Comparison of ENCODE assay signal across 8 mouse cellular contexts in genomic region chr6:86526961-86527740, GRCm38 (mm10). TPM values are rescaled to one million over a fixed set of nuclear protein-coding genes. Genes with fewer than 3 reads are reported as not detected.
DNase-seq lines count a peak whose midpoint lies in the region; ATAC-seq lines count a peak whose summit lies in the region.

No protein-coding gene starts in this region.

- peak overlapping the region; percentile 87 for H3K4me3 ChIP-seq in kidney, embryonic 15.5 days (replicated peaks)
- H3K4me3 ChIP-seq in lung, embryonic 15.5 days, result peak overlapping the region; percentile 70
- peak overlapping the region; percentile 93 for H3K4me3 ChIP-seq in neural tube, embryonic 15.5 days (replicated peaks)

- H3K9ac ChIP-seq in kidney, embryonic 15.5 days, result peak overlapping the region; percentile 82
- H3K9ac ChIP-seq in lung, embryonic 15.5 days, result peak overlapping the region; percentile 92
- peak overlapping the region; percentile 94 for H3K9ac ChIP-seq in neural tube, embryonic 15.5 days (replicated peaks)

- H3K9me3 ChIP-seq in kidney, embryonic 15.5 days (replicated peaks), result no peaks in the 10 kb centered on the region
- no peaks in the 10 kb centered on the region for H3K9me3 ChIP-seq in lung, embryonic 15.5 days
- H3K9me3 ChIP-seq in neural tube, embryonic 15.5 days (replicated peaks), result no peaks in the 10 kb centered on the region

- intact Hi-C loops in left cerebral cortex, postnatal 36 days (cut with DNase I), result loop anchor here (1.0 to 5.0 kb wide), 4 partner anchors 40 to 140 kb away; partner anchors contain the start of gene Mxd1
- intact Hi-C loops in gastrocnemius, postnatal 36 days (cut with DNase I), result loop anchor here (1.0 kb wide), 1 partner anchor 55 kb away; no protein-coding TSS in a partner anchor

- peak overlapping the region; percentile 99 for H3K27ac ChIP-seq in kidney, embryonic 15.5 days
- H3K27ac ChIP-seq in lung, embryonic 15.5 days, result peak overlapping the region; percentile 100
- H3K27ac ChIP-seq in neural tube, embryonic 15.5 days (replicated peaks), result peak overlapping the region; percentile 100

- DNase-seq in left cerebral cortex, postnatal 36 days (ENCODE audit: low spot score in 2 of 2), result peak; percentile 90 to 93
- no peak for DNase-seq in left cerebral cortex, adult 9 months (ENCODE audit: low spot score in 2 of 2)
- peak; percentile 84 to 91 for DNase-seq in cerebellum, postnatal 36 days
- DNase-seq in gastrocnemius, postnatal 36 days, result peak; percentile 69 to 91
- DNase-seq in thymus, postnatal 4 days, result peak; percentile 85

- H3K27me3 ChIP-seq in kidney, embryonic 15.5 days, result no peaks in the 10 kb centered on the region
- H3K27me3 ChIP-seq in lung, embryonic 15.5 days, result no peaks in the 10 kb centered on the region
- no peaks in the 10 kb centered on the region for H3K27me3 ChIP-seq in neural tube, embryonic 15.5 days (replicated peaks)

- peak; percentile 64 for ATAC-seq in kidney, embryonic 15.5 days (replicated peaks; ENCODE audit: low FRiP score)
- ATAC-seq in lung, embryonic 15.5 days (ENCODE audit: borderline replicate concordance, extremely low read depth, low FRiP score, low TSS enrichment), result peak; percentile 72
- ATAC-seq in neural tube, embryonic 15.5 days (ENCODE audit: low FRiP score), result peak; percentile 79

- H3K4me1 ChIP-seq in kidney, embryonic 15.5 days, result peaks cover 24% of the 10 kb centered on the region
- H3K4me1 ChIP-seq in lung, embryonic 15.5 days, result peaks cover 25% of the 10 kb centered on the region
- peaks cover 28% of the 10 kb centered on the region for H3K4me1 ChIP-seq in neural tube, embryonic 15.5 days

- peaks cover 32% of the 10 kb centered on the region for H3K36me3 ChIP-seq in kidney, embryonic 15.5 days
- H3K36me3 ChIP-seq in lung, embryonic 15.5 days, result peaks cover 15% of the 10 kb centered on the region
- peaks cover 13% of the 10 kb centered on the region for H3K36me3 ChIP-seq in neural tube, embryonic 15.5 days

- 6% methylated on average over 49 of the region's 49 CpGs for WGBS in kidney, embryonic 15.5 days
- WGBS in lung, embryonic 15.5 days, result 4% methylated on average over 49 of the region's 49 CpGs
- 4% methylated on average over 49 of the region's 49 CpGs for WGBS in neural tube, embryonic 15.5 days

- peak overlapping the region; percentile 67 for H3K4me2 ChIP-seq in kidney, embryonic 15.5 days
- peak overlapping the region; percentile 86 for H3K4me2 ChIP-seq in lung, embryonic 15.5 days
- H3K4me2 ChIP-seq in neural tube, embryonic 15.5 days, result peak overlapping the region; percentile 70

RNA-seq across cellular contexts. Expression of gene Pcbp1, which starts 1.0 kb away (rescaled TPM):
- total RNA-seq in left cerebral cortex, postnatal 36 days (2021), result 100 to 1,000 TPM; 179 to 192 TPM
- total RNA-seq in gastrocnemius, postnatal 36 days (2021), result 100 to 1,000 TPM; 102 to 112 TPM
- polyA plus RNA-seq in kidney, embryonic 15.5 days (2015; fragmentation: Nextera tagmentation; extraction: Ambion mirVana), result 488 and 506 TPM in 2 replicates
- polyA plus RNA-seq in lung, embryonic 15.5 days (2015; fragmentation: Nextera tagmentation; extraction: Ambion mirVana), result 554 and 556 TPM in 2 replicates
- 331 and 342 TPM in 2 replicates for polyA plus RNA-seq in neural tube, embryonic 15.5 days (2015; fragmentation: Nextera tagmentation; extraction: Ambion mirVana)

Comparison
In these comparisons a context has a peak if more than half of its experiments do, and no peak if none do; other contexts are left out.
1. DNase-seq: peak in left cerebral cortex, postnatal 36 days (2 of 2), cerebellum, postnatal 36 days (2 of 2), gastrocnemius, postnatal 36 days (2 of 2) and thymus, postnatal 4 days (single experiment); none in left cerebral cortex, adult 9 months (0 of 2).
2. Peak in every context shown above with its lines, with median percentiles within 50 percentile points of each other: ATAC-seq, H3K27ac ChIP-seq, H3K4me2 ChIP-seq, H3K4me3 ChIP-seq and H3K9ac ChIP-seq.